Comparison of ENCODE assay signal across 30 mouse cellular contexts in the genomic region with DNA sequence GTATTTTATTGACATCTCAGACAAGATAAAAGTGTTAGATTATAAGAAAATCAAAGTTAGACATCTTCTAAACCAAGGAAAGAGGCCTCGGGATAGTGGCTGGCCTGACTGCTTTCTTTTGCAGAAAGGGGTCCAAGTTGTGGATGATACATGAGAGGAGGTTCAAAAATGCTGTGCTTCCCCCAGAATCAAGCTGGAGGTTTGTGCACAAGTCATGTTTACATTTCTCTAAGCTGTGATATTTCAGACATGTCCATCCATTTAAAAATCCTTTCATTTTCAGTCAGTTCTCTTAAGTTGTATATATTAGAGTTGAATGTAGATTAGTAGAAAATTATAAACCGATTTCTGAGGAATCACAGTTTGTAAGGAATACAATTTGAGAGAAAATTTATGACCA.
"Had no signal": no experiment of that assay in that cellular context is flagged by ENCODE, and none has a peak within 500 bp of the region (broad histone marks: within the 10 kb centered on the region; RNA-seq: fewer than 3 reads in every experiment).

No protein-coding gene starts in this region.

- H3K4me2 ChIP-seq: limb, embryonic 12.5 days; limb, embryonic 13.5 days; limb, embryonic 15.5 days; liver, embryonic 11.5 days; liver, embryonic 12.5 days; liver, embryonic 13.5 days; liver, embryonic 15.5 days; lung, embryonic 15.5 days; midbrain, embryonic 11.5 days; midbrain, embryonic 12.5 days; midbrain, embryonic 13.5 days; midbrain, embryonic 15.5 days had no signal

- H3K4me1 ChIP-seq: limb, embryonic 10.5 days; limb, embryonic 12.5 days; limb, embryonic 13.5 days; limb, embryonic 15.5 days; liver, embryonic 12.5 days; liver, embryonic 13.5 days; liver, embryonic 15.5 days; lung, embryonic 15.5 days; megakaryocyte, embryonic 14.5 days; midbrain, embryonic 10.5 days; midbrain, embryonic 12.5 days; midbrain, embryonic 13.5 days; midbrain, embryonic 15.5 days had no signal

- H3K9ac ChIP-seq: limb, embryonic 12.5 days; limb, embryonic 13.5 days; limb, embryonic 15.5 days; liver, embryonic 12.5 days; liver, embryonic 13.5 days; liver, embryonic 14.5 days; liver, embryonic 15.5 days; liver, postnatal 0 days; lung, embryonic 15.5 days; midbrain, embryonic 12.5 days; midbrain, embryonic 13.5 days; midbrain, embryonic 15.5 days had no signal

- H3K27me3 ChIP-seq: limb, embryonic 12.5 days; limb, embryonic 13.5 days; limb, embryonic 15.5 days; liver, embryonic 12.5 days; liver, embryonic 13.5 days; liver, embryonic 15.5 days; lung, embryonic 15.5 days; megakaryocyte, embryonic 14.5 days; midbrain, embryonic 12.5 days; midbrain, embryonic 13.5 days; midbrain, embryonic 15.5 days had no signal

- H3K27ac ChIP-seq: left cerebral cortex, adult 2 months; limb, embryonic 10.5 days; limb, embryonic 12.5 days; limb, embryonic 13.5 days; limb, embryonic 15.5 days; liver, embryonic 12.5 days; liver, embryonic 13.5 days; liver, embryonic 14.5 days; liver, embryonic 15.5 days; lung, embryonic 15.5 days; macrophage; midbrain, embryonic 10.5 days; midbrain, embryonic 12.5 days; midbrain, embryonic 13.5 days; midbrain, embryonic 15.5 days had no signal

- ATAC-seq: liver, embryonic 12.5 days; liver, postnatal 0 days; lung, postnatal 0 days; midbrain, embryonic 13.5 days; midbrain, embryonic 15.5 days; midbrain, embryonic 16.5 days had no signal

- H3K9me3 ChIP-seq: limb, embryonic 10.5 days; limb, embryonic 12.5 days; limb, embryonic 13.5 days; limb, embryonic 15.5 days; liver, embryonic 12.5 days; liver, embryonic 13.5 days; liver, embryonic 15.5 days; lung, embryonic 15.5 days; midbrain, embryonic 12.5 days; midbrain, embryonic 13.5 days; midbrain, embryonic 15.5 days had no signal

- H3K4me3 ChIP-seq: left cerebral cortex, adult 2 months; limb, embryonic 10.5 days; limb, embryonic 12.5 days; limb, embryonic 13.5 days; limb, embryonic 15.5 days; liver, embryonic 12.5 days; liver, embryonic 13.5 days; liver, embryonic 15.5 days; lung, embryonic 15.5 days; megakaryocyte, embryonic 14.5 days; midbrain, embryonic 10.5 days; midbrain, embryonic 12.5 days; midbrain, embryonic 13.5 days; midbrain, embryonic 15.5 days; myocyte had no signal

- H3K36me3 ChIP-seq: limb, embryonic 10.5 days; limb, embryonic 12.5 days; limb, embryonic 13.5 days; limb, embryonic 15.5 days; liver, embryonic 12.5 days; liver, embryonic 13.5 days; liver, embryonic 15.5 days; lung, embryonic 15.5 days; midbrain, embryonic 10.5 days; midbrain, embryonic 12.5 days; midbrain, embryonic 13.5 days; midbrain, embryonic 15.5 days had no signal

- DNase-seq: left cerebral cortex, postnatal 4 days; liver; liver, embryonic 13.5 days; liver, postnatal 0 days; lung, adult 18-20 months; lung, postnatal 10 days; lung, postnatal 14 days; lung, postnatal 36 days; lung, postnatal 4 days; midbrain, embryonic 14.5 days had no signal
